Comparison of ENCODE assay signal across 9 mouse cellular contexts in genomic region chr3:84305010-84305692, GRCm38 (mm10). TPM values are rescaled to one million over a fixed set of nuclear protein-coding genes. Genes with fewer than 3 reads are reported as not detected.
DNase-seq lines count a peak whose midpoint lies in the region; ATAC-seq and TF ChIP-seq lines count a peak whose summit lies in the region.
"Had no signal": no experiment of that assay in that cellular context is flagged by ENCODE, and none has a peak within 500 bp of the region (broad histone marks: within the 10 kb centered on the region; RNA-seq: fewer than 3 reads in every experiment).

No protein-coding gene starts in this region.

- under 1% methylated on average over 28 of the region's 28 CpGs for WGBS in forebrain, embryonic 13.5 days
- 8% methylated on average over 28 of the region's 28 CpGs for WGBS in kidney, adult 2 months

- no peaks in the 10 kb centered on the region for H3K27me3 ChIP-seq in forebrain, embryonic 13.5 days
- H3K27me3 ChIP-seq in kidney, adult 2 months (replicated peaks; ENCODE audit: control insufficient read depth, insufficient read depth, low read length) = no peaks in the 10 kb centered on the region

- peak; percentile 96 for ATAC-seq in forebrain, embryonic 13.5 days

- intact Hi-C loops in left cerebral cortex, postnatal 4 days (cut with DNase I) = no loop called here

- no peak for TF ChIP-seq POLR2A in kidney, adult 2 months (IDR thresholded peaks at IDR 0.05; ENCODE audit: low read depth, low read length)

- H3K4me1 ChIP-seq in brown adipose tissue, adult 24 weeks (ENCODE audit: control insufficient read depth, insufficient read depth, insufficient read length, low read length) = no peaks in the 10 kb centered on the region
- peaks cover 55% of the 10 kb centered on the region for H3K4me1 ChIP-seq in forebrain, embryonic 13.5 days
- H3K4me1 ChIP-seq in kidney, adult 2 months (ENCODE audit: control insufficient read depth, insufficient read depth, low read length) = peaks cover 6% of the 10 kb centered on the region

- H3K27ac ChIP-seq in brown adipose tissue, adult 24 weeks (replicated peaks; ENCODE audit: low read depth, low read length) = no peak overlapping the region
- peak overlapping the region; percentile 95 for H3K27ac ChIP-seq in forebrain, embryonic 13.5 days
- no peak overlapping the region for H3K27ac ChIP-seq in kidney, adult 2 months (ENCODE audit: insufficient read depth, low read depth, low read length)
- H3K27ac ChIP-seq: macrophage had no signal

- TF ChIP-seq CTCF in kidney, adult 2 months (conservative IDR thresholded peaks at IDR 0.05; ENCODE audit: insufficient read depth, insufficient read length, low read depth, low read length) = no peak

- H3K9ac ChIP-seq in forebrain, embryonic 13.5 days = peak overlapping the region; percentile 81

- peak; percentile 93 for DNase-seq in MN1 (ENCODE audit: low spot score)
- DNase-seq in kidney, adult 2 months = peak; percentile 63
- peak; percentile 86 for DNase-seq in left cerebral cortex, postnatal 4 days
- peak; percentile 93 for DNase-seq in mesoderm, embryonic 11.5 days (ENCODE audit: low read depth, low spot score)
- DNase-seq in spleen, postnatal 36 days (ENCODE audit: low spot score in 2 of 2) = peak; percentile 56 to 60
- DNase-seq in gastrocnemius, adult 18-20 months (ENCODE audit: low spot score) = no peak

- no peaks in the 10 kb centered on the region for H3K9me3 ChIP-seq in forebrain, embryonic 13.5 days (replicated peaks)

- H3K36me3 ChIP-seq in forebrain, embryonic 13.5 days (ENCODE audit: poor library complexity, severe bottlenecking) = no peaks in the 10 kb centered on the region
- H3K36me3 ChIP-seq in kidney, adult 2 months (ENCODE audit: control insufficient read depth, insufficient read depth, low read length) = no peaks in the 10 kb centered on the region

- peak overlapping the region; percentile 44 for H3K4me3 ChIP-seq in brown adipose tissue, adult 24 weeks (ENCODE audit: insufficient read depth, low read depth, low read length)
- H3K4me3 ChIP-seq in forebrain, embryonic 13.5 days = peak overlapping the region; percentile 52
- H3K4me3 ChIP-seq in kidney, adult 2 months (ENCODE audit: insufficient read depth, low read depth, low read length) = peak overlapping the region; percentile 16

- H3K4me2 ChIP-seq in forebrain, embryonic 13.5 days = peak overlapping the region; percentile 84

RNA-seq across cellular contexts. Expression of gene Trim2, which starts 1.5 kb away (rescaled TPM):
- polyA plus RNA-seq in brown adipose tissue, adult 24 weeks (2012; ENCODE audit: insufficient read depth, insufficient read length, missing spikeins) = 14.0 and 14.2 TPM in 2 replicates
- polyA plus RNA-seq in forebrain, embryonic 13.5 days (2015; fragmentation: Nextera tagmentation; extraction: Ambion mirVana) = 130 and 138 TPM in 2 replicates
- polyA plus RNA-seq in kidney, adult 2 months (2012; rRNA removed) = 44.5 and 49.2 TPM in 2 replicates
- 100 to 1,000 TPM; 331 to 352 TPM for total RNA-seq in left cerebral cortex, postnatal 4 days (2021)
- total RNA-seq in gastrocnemius, adult 18-20 months (2021) = 1 to 10 TPM; 1.4 to 1.8 TPM
